Mouse (Mus musculus) erythroid progenitor cell, adult 5-6 weeks (primary cell): Measurements from ENCODE around the gene Olfr92. TPM values are rescaled to one million over a fixed set of nuclear protein-coding genes. Genes with fewer than 3 reads are reported as not detected.
"Not testable (repeated sequence)": the region's sequence is repeated elsewhere in the genome, so short reads cannot be mapped to it uniquely, and the experiment has no call there.

Experiments
- ATAC-seq: replicated peaks from 2 replicates; pipeline ENCODE4 v1.8.0; 2016; ENCODE audit warnings: moderate number of reproducible peaks, mild to moderate bottlenecking, moderate TSS enrichment, inconsistent platforms; ENCODE audit not compliant: poor library complexity, low FRiP score, severe bottlenecking
- total RNA-seq, 2 experiments: library from RNA; stranded (forward) in 1 of 2; stranded (reverse) in 1 of 2; fragments of 150-400 nt in 1 of 2; fragments of 186-747, 209-891 nt in 1 of 2; gene quantifications; 2 replicates each; pipeline versions ENCODE4 v1.2.3 to v1.2.4; 2015 to 2017; ENCODE audit warnings: low replicate concordance in 2 of 2

The Olfr92 gene
- total RNA-seq (2015; ENCODE audit: low replicate concordance) (not detected in 2 replicates), total RNA-seq (2017; ENCODE audit: low replicate concordance) (not detected in 2 replicates)

- ATAC-seq: no peak
Observed at GRCm38 (mm10) chr17:37119988-37120387, at the start of gene Olfr92. Gene Olfr92 (minus strand): TSS chr17:37120088.

GRCm38 (mm10) chr17:37161394-37161793, 41.5 kb upstream of the Olfr92 start, which contains the start of gene Olfr93:
Gene Olfr93 (minus strand): TSS chr17:37161494.
- ATAC-seq: no peak

- ATAC-seq: not testable (repeated sequence)
Observed at GRCm38 (mm10) chr17:37131366-37131765, 11.5 kb upstream of the Olfr92 start.

GRCm38 (mm10) chr17:37098178-37098577, 21.7 kb downstream of the Olfr92 start, which contains the start of gene Olfr91:
Gene Olfr91 (minus strand): TSS chr17:37098278.
- no peak for ATAC-seq

- no peak for ATAC-seq
Observed at GRCm38 (mm10) chr17:37093289-37093688, 26.6 kb downstream of the Olfr92 start.

GRCm38 (mm10) chr17:37092198-37092597, 27.7 kb downstream of the Olfr92 start:
- ATAC-seq: no peak

GRCm38 (mm10) chr17:37088399-37088798, 31.5 kb downstream of the Olfr92 start, which contains the start of gene Olfr90:
Gene Olfr90 (minus strand): TSS chr17:37088499.
- no peak for ATAC-seq

- ATAC-seq: no peak
Observed at GRCm38 (mm10) chr17:37085545-37085944, 34.3 kb downstream of the Olfr92 start.

GRCm38 (mm10) chr17:37084632-37085031, 35.3 kb downstream of the Olfr92 start:
- ATAC-seq: no peak

- no peak for ATAC-seq
Observed at GRCm38 (mm10) chr17:37083327-37083726, 36.6 kb downstream of the Olfr92 start.

- ATAC-seq: no peak
Observed at GRCm38 (mm10) chr17:37081659-37082058, 38.2 kb downstream of the Olfr92 start.

GRCm38 (mm10) chr17:37080119-37080518, 39.8 kb downstream of the Olfr92 start:
- no peak for ATAC-seq

- ATAC-seq: no peak
Observed at GRCm38 (mm10) chr17:37078990-37079389, 40.9 kb downstream of the Olfr92 start.

- ATAC-seq: no peak
Observed at GRCm38 (mm10) chr17:37078193-37078592, 41.7 kb downstream of the Olfr92 start.

GRCm38 (mm10) chr17:37075766-37076165, 44.1 kb downstream of the Olfr92 start:
- no peak for ATAC-seq

- no peak for ATAC-seq
Observed at GRCm38 (mm10) chr17:37075181-37075580, 44.7 kb downstream of the Olfr92 start.

- ATAC-seq: no peak
Observed at GRCm38 (mm10) chr17:37072730-37073276, 47.1 kb downstream of the Olfr92 start.

- no peak for ATAC-seq
Observed at GRCm38 (mm10) chr17:37072080-37072729, 47.7 kb downstream of the Olfr92 start.

- ATAC-seq: no peak
Observed at GRCm38 (mm10) chr17:37070121-37070520, 49.8 kb downstream of the Olfr92 start.

- no peak for ATAC-seq
Observed at GRCm38 (mm10) chr17:37067861-37068260, 52.0 kb downstream of the Olfr92 start.

- no peak for ATAC-seq
Observed at GRCm38 (mm10) chr17:37065993-37066392, 53.9 kb downstream of the Olfr92 start.
